Mouse (Mus musculus): Measurements from ENCODE around the gene H2-T22.
"Not testable (repeated sequence)": the region's sequence is repeated elsewhere in the genome, so short reads cannot be mapped to it uniquely, and the experiment has no call there.

Gene H2-T22

DNA sequence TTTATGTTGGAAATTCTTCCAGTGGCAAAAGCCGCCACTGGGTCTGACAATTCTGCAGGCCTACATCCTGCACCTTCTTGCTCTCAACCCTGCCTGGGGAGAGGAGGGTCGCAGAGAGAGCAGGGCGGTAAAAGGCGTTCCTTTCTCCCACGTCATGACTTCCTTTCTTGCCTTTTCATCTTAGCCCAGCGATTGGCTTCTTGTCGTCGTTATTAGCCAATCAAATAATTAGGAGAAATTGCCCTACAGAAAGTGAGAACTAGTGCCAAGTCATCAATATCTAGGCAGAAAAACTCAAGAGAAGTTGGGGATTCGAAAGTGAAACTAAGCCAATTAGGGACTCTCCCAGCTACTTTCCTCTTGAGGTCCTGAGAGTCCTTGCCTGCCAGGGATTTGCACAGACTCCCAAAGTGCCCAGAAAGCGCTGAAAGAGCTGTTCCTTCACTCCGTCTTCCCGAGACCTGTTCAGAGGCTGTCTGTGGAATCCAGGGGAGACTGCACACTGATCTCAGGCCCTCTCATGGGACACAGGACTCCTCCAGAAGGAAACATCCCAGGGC is at the start of gene H2-T22, which contains the start of gene Gm6034:
Gene H2-T22, minus strand, starts transcription at position 138 of the 560 bp plus-strand sequence.
Gene Gm6034, plus strand, starts transcription at position 352 of the 560 bp plus-strand sequence.
- peak; percentile 43 to 57 for DNase-seq (ENCODE audit: low read depth in 1 of 2, low spot score in 2 of 2)

GRCm38 (mm10) chr17:36091933-36092332 is 49.4 kb upstream of the H2-T22 start:
- DNase-seq (ENCODE audit: low read depth in 1 of 2, low spot score in 2 of 2), result not testable (repeated sequence)

DNA sequence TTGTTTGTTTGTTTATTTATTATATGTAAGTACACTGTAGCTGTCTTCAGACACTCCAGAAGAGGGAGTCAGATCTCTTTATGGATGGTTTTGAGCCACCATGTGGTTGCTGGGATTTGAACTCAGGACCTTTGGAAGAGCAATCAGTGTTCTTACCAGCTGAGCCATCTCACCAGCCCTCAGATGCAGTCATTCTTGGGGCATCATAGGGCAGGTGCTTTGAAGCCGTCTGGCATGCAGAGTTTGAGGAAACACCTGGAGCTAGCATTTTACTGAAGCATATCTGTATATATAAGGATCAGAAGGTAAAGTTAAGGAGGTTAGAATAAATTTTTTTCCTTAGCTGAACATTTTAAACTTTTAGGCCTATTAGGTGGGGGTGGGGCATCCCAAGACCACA is 43.4 kb upstream of the H2-T22 start:
- DNase-seq (ENCODE audit: low read depth in 1 of 2, low spot score in 2 of 2), result not testable (repeated sequence)

GRCm38 (mm10) chr17:36083870-36084451 is 41.4 kb upstream of the H2-T22 start:
- no peak for DNase-seq (ENCODE audit: low read depth in 1 of 2, low spot score in 2 of 2)

DNA sequence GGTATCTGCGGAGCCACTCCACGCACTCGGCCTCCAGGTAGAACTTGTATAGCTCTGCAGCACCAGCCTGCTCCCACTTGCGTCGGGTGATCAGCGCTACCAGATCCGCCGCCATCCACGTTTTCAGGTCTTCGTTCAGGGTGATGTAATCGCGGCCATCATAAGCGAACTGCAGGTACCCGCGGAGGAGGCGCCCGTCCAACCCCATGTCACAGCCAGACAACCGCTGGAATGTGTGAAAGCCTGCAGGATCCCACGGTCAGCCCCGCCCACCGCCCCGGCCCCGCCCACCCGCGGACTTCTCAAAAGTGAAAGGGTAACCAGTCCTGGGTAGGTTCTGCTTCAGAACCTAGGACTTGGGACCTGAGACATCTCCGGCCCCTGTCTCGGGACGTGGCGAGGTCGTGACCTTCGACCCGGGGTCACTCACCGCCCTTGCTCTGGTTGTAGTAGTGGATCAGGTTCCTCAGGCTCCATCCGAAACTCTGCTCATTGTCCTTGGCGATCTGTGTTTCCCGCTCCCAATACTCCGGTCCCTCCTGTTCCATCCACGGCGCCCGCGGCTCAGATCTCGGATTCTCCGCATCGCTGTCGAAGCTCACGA is 40.8 kb upstream of the H2-T22 start:
- DNase-seq (ENCODE audit: low read depth in 1 of 2, low spot score in 2 of 2), result peak in 1 of 2 experiments; percentile 36

GRCm38 (mm10) chr17:36082519-36083232 is 40.1 kb upstream of the H2-T22 start:
- DNase-seq (ENCODE audit: low read depth in 1 of 2, low spot score in 2 of 2), result not testable (repeated sequence)

DNA sequence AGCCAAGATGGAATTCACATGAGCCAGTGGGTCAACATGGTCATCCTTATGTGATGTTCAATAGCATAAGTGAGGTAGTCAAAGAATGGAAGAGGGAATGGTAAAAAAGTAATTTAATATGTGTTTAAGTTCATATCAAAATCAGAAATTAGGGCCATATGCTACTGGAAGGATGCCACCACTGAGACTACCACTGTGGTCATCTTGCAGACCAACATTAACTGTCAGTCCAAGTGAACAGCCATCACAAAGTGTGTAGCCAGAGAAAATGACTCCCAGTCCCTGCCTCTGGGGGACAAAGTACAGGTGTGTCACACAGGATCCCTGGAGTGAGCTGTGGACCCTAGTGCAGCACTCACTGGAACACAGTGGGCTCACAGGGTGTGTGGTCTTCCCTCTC is 39.4 kb upstream of the H2-T22 start:
- DNase-seq (ENCODE audit: low read depth in 1 of 2, low spot score in 2 of 2), result not testable (repeated sequence)

DNA sequence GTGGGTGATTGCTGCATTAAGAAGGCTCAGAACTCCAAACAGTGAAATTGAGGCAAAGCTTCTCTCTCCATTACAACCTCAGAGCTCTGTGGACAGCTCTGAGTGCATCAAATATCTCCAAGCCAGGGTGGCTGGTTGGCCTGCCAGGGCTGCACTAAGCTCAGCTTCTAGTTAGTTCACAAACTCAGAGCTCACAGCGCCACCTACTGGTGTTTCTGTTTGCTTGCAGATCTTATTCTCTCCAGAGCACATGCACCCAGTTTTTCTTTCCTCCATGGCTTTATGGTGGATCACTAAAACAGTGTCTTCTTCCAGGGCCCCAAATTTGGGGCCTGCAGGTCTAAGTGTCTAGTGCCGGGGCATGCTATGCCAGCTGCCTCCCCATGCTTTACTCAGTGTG is 18.3 kb upstream of the H2-T22 start:
- DNase-seq (ENCODE audit: low read depth in 1 of 2, low spot score in 2 of 2), result peak; percentile 55 to 75

GRCm38 (mm10) chr17:36058362-36058761 is 15.8 kb upstream of the H2-T22 start, which contains the start of gene Gm11127:
TSS of gene Gm11127 (minus strand) at chr17:36058371.
- not testable (repeated sequence) for DNase-seq (ENCODE audit: low read depth in 1 of 2, low spot score in 2 of 2)

DNA sequence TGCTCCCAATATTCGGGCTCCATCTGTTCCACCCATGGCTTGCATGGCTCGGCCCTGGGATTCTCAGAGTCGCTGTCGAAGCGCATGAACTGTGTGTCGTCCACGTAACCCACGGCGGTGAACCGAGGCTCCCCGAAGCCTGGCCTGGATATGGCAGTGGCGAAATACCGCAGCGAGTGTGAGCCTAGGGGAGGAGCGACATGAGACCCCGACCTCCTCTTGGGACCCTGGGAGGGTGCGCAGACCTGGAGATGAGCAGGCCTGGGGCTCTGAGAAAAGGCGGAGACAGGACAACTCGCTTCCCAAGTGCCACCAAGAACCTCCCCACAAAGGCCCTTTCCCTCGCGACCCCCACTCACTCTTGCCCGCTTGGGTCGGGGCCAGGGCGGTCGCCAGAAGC is 15.4 kb upstream of the H2-T22 start:
- not testable (repeated sequence) for DNase-seq (ENCODE audit: low read depth in 1 of 2, low spot score in 2 of 2)

DNA sequence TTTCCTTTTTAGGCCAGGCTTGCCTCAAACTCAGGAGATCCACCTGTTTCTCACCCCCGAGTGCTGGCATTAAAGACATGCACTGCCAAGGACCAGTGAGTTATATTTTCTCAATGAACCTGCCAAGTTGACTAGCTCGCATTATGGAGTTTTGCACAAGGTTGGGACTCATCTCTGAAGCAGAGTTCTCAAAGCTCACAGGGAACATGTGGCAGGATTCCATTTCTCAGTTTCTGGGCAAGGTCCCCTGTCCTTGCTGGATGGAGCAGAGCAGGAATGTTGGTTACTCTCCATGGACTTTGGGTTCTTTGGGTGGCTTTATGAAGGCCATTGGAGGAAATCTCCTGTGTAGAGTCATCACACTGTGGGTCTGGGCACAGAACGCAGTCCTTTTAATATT is 739 bp upstream of the H2-T22 start:
- DNase-seq (ENCODE audit: low read depth in 1 of 2, low spot score in 2 of 2), result no peak

GRCm38 (mm10) chr17:36042055-36042454 is 492 bp downstream of the H2-T22 start:
- DNase-seq (ENCODE audit: low read depth in 1 of 2, low spot score in 2 of 2), result not testable (repeated sequence)

GRCm38 (mm10) chr17:36040604-36041003 is 1.9 kb downstream of the H2-T22 start:
- not testable (repeated sequence) for DNase-seq (ENCODE audit: low read depth in 1 of 2, low spot score in 2 of 2)

DNA sequence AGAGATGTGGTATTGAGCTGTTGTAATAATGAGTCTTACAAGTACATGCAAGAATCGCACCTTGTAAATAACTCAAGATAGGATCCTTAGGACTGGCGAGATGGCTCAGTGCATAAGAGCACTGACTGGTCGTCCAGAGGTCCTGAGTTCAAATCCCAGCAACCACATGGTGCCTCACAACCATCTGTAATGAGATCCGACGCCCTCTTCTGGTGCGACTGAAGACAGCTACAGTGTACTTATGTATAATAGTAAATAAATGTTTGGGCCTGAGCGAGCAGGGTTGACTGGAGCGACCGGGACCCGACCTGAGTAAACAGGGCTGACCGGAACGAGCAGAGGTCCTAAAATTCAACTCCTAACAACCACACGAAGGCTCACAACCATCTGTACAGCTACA is 6.4 kb downstream of the H2-T22 start:
- DNase-seq (ENCODE audit: low read depth in 1 of 2, low spot score in 2 of 2), result not testable (repeated sequence)

- DNase-seq (ENCODE audit: low read depth in 1 of 2, low spot score in 2 of 2), result peak in 1 of 2 experiments; percentile 53
These were observed 7.4 kb downstream of the H2-T22 start for GRCm38 (mm10) chr17:36035010-36035638.

- DNase-seq (ENCODE audit: low read depth in 1 of 2, low spot score in 2 of 2), result not testable (repeated sequence)
These were observed 8.0 kb downstream of the H2-T22 start for GRCm38 (mm10) chr17:36034524-36034923.

- peak in 1 of 2 experiments; percentile 45 for DNase-seq (ENCODE audit: low read depth in 1 of 2, low spot score in 2 of 2)
These were observed 10.1 kb downstream of the H2-T22 start, which contains the start of gene H2-T23 for GRCm38 (mm10) chr17:36032351-36032875. TSS of gene H2-T23 (minus strand) at chr17:36032855.

DNA sequence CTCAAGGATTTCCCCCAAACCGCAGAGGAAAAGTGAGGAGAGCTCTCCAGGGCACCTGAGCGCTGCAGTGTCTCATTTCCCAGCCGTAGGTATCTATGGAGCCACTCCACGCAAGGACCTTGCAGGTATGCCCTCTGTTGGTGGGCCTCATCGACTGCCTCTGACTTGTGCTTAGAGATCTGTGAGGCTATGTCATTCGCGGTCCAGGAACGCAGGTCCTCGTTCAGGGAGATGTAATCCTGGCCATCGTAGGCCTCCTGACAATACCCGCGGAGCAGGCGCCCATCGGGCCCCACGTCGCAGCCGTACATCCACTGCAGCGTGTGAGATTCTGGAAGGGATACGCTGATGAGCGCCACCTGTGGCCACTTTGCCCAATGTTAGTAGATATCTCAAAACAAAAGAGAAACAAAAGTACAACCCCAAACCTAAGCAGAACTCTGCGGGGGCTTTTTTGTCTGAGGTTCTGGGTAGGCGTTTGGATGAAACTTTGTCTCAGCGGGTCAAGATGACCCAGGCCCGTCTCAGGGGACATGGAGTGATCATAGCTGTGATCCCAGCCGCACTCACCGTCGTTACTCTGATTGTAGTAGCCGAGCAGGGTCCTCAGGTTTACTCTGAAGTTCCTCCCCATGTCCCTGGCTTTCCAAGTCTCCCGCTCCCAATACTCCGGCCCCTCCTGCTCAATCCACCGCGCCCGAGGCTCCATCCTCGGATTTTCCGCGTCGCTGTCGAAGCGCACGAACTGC is 10.8 kb downstream of the H2-T22 start:
- peak in 1 of 2 experiments; percentile 45 for DNase-seq (ENCODE audit: low read depth in 1 of 2, low spot score in 2 of 2)

DNA sequence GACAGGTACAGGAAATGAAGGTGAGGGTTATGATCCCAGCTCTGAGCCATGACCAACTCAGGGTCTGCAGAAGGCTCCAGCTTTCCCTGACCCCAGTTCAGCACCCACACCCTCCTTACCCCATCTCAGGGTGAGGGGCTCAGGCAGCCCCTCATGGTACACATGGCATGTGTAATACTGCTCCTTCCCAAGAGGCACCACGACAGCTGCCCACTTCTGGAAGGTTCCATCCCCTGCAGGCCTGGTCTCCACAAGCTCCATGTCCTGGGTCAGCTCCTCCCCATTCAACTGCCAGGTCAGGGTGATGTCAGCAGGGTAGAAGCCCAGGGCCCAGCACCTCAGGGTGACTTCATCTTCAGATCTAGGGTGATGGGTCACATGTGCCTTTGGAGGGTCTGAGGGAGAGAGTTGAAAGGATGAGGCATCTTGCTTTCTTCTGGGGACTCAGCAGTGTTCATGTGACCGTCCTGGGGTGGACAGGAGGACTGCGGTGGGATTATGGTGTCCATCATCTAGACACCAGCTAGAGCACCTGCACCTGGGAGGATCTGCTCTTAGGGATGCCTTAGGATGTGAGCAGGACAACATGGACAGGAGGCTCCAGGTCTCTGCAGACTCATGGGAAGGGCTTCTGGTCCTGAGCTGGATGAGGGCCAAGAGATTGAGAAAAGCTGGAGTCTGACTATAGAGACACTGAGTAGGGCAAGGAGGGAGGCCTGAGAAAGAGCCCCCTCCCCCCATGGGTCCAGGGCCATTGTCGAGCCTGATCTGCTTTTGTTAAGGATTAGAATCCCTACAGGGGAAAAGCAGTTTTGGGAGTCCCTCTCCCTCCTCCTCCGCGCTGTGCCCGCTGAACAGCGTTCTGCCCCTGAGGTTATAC is 11.6 kb downstream of the H2-T22 start:
- DNase-seq (ENCODE audit: low read depth in 1 of 2, low spot score in 2 of 2), result not testable (repeated sequence)

All from monocyte, adult 2 months (primary cell).